Mouse (Mus musculus) heart, adult 18-20 months (tissue): ENCODE results near the gene Zfp160. TPM values are rescaled to one million over a fixed set of nuclear protein-coding genes. Genes with fewer than 3 reads are reported as not detected.
"Not testable (repeated sequence)": the region's sequence is repeated elsewhere in the genome, so short reads cannot be mapped to it uniquely, and the experiment has no call there.

Source experiments
- DNase-seq, 2 experiments: peaks; one replicate each; pipeline ENCODE4 v3.0.0; 2021 to 2022; ENCODE audit warnings: mixed read lengths in 1 of 2
- long read RNA-seq, 2 experiments: library from polyadenylated mRNA; stranded (forward); transcript quantifications; one replicate each; pipeline ENCODE4 v2.0.0; 2021
- total RNA-seq, 2 experiments: library from RNA; stranded (reverse); gene quantifications; 2 replicates each; pipeline ENCODE4 v1.2.3; 2021

Zfp160 gene
- 1 to 10 TPM; 6.9 to 7.2 TPM for total RNA-seq
- long read RNA-seq, experiment 1, partial matches to known transcripts: 0 of 9 reads
- long read RNA-seq, experiment 1, other reads (novel, unspliced or antisense): 5 of 9 reads
- long read RNA-seq, experiment 2, partial matches to known transcripts: 1 of 6 reads
- long read RNA-seq, experiment 2, other reads (novel, unspliced or antisense): 1 of 6 reads

DNA sequence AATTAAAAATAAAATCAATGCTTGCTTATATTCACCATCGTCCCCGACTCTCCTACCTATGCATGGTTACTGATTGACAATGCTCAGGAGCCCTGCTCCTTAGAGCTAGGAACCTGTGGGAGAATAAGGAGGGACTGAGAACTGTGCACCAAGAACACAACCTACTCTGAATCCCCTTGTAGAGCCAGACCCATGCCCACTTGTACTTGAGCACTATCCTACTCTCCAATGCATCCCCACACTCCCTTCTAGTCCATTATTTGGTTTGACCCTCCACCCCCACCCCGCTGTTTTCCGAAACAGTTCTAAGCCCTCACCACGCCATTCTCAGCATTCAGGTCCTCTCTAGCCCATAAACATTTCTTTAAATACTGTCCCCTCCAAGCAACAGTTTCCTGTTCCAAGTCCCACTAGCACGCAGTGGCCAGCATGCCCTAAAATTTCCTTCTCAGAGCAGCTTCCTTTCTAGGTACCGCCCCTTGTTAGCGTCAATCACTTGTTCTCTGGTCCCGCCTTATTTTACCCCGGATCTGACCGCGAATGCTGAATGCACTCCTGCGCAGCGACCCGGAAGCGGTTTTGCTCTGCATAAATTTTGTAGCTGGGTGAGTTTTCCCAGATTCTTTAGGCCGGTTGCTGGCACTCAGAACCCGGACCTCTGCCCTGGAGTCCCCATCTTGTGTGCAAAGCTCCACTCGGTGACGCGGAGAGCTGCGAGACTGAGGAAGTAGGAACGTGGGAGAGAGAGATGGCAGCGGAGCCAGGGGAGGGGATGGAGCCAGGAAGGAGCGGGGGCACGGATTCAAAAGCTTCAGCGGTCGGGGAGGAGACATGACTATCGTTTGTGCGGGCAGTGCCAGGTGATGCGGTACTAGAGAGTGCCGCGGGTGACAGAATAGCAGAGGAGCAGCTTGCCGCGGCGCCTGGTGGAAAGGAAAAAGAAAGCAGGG, at the start of gene Zfp160:
Gene Zfp160, plus strand, starts transcription at position 522 of the 950 bp plus-strand sequence.
- peak; percentile 93 for DNase-seq

DNA sequence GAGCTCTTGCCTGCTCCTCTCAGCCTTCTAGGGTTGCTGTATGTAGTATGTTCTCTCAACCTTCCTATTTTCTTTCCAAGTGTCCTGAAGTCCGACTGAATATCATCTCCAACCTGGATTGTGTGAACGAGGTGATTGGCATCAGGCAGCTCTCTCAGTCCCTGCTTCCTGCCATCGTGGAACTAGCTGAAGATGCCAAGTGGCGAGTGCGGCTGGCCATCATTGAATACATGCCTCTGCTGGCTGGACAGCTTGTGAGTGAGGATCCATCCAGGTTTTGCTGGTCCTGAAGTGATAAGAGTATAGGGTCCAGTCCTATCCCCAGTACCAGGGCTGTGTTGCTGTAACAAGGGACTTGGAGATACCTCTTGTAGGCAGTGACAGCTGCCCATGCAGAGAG, 48.3 kb upstream of the Zfp160 start:
- DNase-seq: no peak

DNA sequence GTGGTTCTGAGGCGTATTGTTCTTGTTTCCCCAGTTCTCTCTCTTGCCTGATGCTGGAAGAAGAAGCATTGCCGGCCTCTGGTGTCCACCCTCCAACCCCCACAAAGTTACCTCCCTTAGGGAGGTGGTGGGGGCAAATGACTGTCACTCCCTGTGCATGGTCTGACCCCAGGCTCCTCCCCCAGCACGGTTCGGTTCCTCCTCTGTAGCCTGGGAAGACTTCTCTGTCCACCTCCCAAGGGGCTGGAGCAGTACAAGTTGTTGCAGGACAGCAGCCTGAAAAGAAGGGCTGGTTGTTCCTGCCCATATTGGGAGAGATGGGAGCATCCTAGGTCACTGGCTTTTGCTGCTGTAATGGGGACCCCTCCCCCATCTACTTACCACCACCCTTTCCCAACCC, 43.3 kb upstream of the Zfp160 start:
- peak; percentile 29 to 69 for DNase-seq

DNA sequence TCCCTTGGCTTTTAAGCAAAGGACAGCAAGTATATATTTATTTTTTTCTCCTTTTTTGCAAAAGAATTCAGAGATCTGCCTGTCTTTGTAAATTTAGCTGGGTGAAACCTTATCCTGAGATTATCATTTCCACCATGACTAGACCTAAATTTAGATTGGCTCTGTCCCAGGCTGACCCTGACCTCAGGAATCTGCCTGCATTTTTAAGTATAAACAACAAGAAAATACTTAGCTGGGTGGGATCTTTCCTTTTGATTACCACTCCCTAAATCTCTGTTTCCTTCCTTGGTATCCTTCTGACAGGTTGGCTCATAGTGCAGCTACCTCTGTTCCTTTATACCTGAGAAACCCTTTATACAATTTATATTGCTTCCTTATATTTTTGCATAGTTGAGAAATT, 42.0 kb upstream of the Zfp160 start:
- peak; percentile 23 to 24 for DNase-seq

DNA sequence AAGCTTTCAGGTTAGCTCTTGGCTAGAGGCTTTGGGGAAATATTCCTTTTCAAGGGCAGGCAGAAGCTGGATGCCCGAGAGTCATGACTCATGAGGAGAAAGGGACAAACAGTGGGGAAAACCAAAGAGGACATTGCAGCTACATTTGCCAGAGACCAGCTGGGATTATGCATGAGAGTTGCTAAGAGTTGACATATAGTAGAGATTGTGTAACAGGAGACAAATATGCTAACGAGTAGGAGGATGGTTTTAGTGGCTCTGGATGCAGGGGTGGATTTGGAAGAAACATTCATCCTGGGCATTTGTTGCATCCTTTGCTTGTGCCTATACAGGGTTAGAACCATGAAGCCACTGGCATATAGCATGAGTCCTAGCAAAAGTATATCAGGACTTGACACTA, 15.0 kb upstream of the Zfp160 start:
- no peak for DNase-seq

DNA sequence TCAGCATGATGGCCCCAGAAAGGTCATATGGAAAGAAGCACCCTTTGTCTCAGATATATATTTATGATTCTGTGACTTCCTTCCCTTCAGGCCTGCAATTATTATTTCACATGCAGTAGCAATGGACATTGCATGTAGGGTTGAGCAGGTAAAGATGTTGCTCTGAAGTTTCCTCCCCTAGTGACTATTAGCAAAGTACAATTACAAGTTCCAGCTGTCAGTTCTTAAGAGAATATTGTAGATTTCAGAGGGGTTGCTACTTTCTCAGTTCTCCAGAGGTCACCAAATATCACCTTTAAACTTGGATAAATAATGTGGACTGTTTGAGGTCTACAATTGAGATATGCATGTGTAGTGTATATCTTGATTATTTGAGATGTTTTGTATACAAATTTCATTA, 12.3 kb upstream of the Zfp160 start, which contains the start of gene Vmn1r233:
Gene Vmn1r233, minus strand, starts transcription at position 101 of the 400 bp plus-strand sequence.
- DNase-seq: no peak

DNA sequence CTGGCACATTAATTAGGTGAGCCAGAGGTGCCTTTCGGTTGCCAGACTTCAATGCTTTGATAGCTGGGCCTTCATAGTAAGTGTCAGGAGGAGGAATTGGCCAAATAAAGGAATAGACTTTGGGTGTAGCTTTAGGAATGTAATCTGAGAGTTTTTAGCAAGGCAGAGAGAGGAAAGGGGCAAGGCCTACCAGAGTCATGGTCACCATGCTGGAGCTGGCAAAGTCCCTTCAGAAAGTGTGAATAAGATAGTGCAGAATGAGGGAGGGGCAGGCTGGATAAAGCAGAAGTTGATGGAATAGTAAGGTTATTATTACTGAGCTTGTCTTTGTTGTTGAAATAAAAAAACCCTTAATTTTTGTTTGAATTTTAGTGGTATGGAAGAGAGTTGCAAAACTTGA, 1.0 kb downstream of the Zfp160 start:
- peak in 1 of 2 experiments; percentile 3 for DNase-seq

DNA sequence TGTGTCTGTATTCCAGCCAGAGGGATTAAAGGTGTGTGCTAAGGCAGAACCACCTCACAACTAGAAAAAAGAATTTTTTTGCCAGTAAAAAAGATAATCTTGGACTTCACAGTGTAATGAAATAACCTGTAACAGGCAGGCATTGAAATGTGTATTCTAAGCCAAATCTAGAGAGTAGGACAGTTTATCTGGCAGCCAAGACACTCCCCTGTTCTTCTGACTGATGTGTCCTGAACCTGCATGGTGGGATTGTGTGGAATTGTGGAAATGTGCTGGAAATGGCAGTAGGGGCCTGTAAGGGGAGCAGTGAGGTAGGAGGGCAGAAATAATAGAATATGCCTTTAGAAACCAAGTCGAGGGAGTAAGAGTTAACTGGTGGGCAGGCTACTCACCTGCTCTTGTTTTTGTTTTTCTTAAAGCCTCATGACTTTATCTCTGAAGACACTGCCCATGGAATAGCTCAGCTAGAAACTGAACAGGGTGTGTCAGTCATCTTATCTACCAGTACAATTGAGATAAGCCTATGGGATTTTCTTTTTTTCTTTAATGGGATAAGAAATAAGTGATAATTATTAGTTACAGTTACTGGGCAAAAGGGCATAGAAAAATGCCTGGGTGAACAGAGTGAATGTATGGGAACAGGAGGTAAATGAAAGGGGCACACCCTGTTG, 9.8 kb downstream of the Zfp160 start:
- no peak for DNase-seq

DNA sequence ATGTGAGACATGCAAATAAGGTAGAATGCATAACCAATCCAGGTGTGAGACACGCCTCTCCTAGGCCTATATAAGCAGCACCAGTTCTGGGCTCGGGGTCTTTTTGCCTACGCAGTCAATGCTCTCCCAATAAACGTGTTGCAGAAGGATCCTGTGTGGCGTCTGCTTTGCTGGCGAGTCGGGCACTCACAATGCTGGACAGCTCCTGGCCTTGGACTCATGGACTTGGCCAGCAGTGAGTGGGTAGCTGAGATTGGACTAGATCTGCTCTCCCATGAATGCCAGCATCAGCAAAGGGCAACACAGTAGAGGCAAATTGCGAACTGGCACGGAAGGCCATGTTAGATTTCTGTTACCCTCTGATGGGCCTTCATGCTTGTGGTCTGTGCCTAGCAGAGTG, 39.3 kb downstream of the Zfp160 start:
- DNase-seq: not testable (repeated sequence)

DNA sequence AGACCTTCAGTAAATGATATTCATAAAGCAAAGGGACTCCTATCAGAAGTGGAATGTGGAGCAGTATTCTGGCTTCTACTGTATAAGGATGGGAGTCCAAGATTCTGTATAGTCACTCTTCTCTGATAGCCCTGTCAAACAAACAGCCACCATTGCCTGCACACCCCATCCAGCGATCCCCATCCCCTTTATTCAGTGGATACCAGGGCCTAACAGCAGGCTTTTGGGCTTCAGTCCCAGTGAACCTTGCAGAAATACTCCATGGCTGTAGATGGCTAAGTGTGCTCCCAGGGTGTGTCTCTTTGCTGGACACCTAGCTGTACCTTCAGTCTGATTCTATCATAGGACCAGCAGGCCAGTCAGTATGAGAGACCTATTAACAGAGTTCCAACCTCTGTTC, 42.2 kb downstream of the Zfp160 start:
- DNase-seq: no peak

DNA sequence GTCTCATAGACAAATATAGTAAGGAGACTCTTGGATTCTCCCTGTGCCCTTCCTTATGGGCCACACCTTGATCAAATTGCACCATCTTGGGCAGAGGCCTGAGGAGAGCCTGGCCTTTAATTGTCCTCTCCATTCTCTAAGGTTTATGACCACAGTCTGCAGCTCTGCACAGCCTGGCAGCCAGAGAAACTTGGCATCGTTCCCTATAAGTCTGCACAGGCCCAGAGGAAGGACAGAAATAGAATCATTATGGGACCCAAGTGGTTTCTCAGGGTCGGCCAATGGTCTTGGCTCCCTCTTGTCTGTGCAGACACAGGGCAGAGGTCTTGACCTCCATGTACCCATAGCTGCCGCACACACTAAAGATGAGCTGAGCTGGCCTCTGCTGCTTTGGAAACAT, 42.6 kb downstream of the Zfp160 start:
- DNase-seq: not testable (repeated sequence)

DNA sequence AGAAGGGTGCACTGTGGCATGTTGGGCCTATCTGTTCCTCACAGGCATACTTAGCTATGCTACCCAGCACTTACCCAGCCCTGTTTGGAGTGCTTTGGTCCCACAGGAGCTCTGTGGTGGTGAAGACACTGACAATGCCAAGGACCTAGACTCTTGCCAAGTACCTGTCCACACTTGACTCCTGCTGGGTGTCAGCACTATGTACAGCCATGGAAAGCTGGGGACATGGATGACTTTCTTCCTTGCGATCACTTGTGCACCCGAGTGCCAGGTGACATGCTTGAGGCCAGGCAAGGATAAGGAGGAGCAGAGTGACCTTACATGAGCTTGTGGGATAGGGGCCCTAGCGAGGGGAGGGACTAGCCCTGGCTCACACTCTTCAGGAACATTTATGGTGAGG, 43.2 kb downstream of the Zfp160 start:
- DNase-seq: peak; percentile 22 to 57

DNA sequence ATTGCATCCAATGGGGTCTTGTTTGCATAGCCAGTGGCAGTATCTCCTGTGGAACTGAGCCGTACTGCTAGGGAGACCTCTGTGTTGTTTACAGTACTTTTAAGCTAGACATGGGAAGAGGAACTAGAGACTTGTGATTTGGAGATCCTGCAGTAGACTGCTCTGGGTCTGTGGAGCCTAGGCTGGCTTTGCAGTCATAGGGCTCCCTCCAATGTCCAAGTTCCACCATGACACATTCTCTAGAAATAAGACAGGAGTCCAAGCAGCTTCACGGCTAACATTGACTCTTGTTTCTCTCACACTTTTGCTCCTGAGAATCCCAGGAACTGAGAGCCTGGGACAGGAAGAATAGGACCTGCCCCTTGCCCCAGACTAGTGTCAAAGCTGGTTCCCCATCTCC, 44.6 kb downstream of the Zfp160 start:
- no peak for DNase-seq

DNA sequence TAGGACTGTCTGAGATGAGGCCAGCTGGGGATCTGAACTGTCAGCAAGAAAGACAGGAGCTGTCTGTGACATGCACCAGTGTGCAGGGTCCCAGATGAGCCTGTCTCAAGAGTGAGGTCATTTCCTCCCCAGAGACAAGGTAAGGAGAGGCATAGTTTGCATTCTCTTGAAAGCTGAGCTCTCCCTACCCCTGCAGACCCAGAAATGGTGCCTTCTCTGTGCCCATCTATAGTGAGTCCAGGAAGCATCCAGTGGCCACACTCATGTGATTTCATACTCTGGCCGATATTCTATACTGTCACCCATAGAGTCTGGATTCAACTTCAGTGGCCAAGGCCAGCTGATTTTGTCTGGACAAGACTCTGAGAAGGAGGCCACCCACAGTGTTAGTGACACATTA, 46.4 kb downstream of the Zfp160 start:
- DNase-seq: not testable (repeated sequence)

DNA sequence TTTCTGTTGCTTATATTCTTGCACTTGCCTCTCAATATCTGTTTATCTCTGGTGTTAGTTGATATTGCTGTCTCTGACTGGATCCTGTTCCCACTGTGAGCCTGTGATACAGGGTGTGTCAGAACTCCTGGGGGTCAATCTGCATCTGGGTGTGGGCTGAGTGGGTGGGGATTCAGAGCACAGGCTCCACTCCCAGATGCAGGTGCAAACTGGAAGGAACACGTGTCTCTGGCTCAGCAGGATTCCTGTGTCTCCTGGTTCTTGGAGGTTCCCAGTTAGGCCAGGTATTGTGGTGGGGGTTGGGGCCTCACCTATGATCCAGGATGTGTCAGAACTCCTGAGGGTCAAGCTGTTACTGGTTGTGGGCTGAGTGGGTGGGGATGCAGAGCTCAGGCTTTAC, 56.8 kb downstream of the Zfp160 start:
- no peak for DNase-seq

DNA sequence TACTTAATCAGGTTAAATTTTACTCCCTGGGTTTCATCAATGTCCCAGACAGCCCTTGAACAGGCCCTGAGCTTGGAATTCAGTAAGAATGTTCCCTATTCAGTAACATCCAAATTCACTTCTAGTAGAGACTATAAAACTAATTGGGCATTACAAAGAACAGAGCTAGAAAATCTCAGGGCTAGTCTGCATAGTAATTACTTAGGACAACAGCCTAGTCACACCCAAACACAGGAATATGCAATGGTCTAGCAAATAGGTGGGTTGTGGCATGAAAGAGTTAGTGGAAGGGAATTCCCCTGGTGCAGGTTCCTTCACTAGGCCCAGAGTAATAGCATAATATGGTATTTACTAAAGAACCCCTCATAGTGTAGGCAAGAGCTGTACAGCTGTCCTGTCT, 58.3 kb downstream of the Zfp160 start:
- DNase-seq: no peak

DNA sequence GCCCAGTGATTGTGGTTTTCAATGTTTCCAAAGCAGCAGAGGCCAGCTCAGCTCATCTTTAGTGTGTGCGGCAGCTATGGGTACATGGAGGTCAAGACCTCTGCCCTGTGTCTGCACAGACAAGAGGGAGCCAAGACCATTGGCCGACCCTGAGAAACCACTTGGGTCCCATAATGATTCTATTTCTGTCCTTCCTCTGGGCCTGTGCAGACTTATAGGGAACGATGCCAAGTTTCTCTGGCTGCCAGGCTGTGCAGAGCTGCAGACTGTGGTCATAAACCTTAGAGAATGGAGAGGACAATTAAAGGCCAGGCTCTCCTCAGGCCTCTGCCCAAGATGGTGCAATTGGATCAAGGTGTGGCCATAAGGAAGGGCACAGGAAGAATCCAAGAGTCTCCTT, 60.7 kb downstream of the Zfp160 start:
- DNase-seq: not testable (repeated sequence)

DNA sequence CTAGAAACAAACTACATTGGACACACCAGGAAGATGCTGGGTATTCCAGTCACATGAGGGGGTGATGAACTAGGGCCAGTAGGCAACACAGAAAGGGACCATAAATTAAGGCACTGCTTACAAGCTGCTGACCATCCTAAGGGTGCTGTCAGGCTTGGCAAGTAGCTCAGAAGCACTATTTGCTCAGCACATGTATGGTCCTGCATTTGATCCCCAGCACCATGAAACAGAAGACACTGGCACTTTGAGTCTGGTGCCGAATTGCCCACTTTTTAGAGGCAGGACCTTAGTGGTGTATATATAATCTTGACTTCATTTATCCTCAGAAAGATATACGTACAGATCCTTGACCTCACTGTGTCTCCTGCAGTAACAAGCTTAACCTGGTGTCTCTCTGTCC, 62.3 kb downstream of the Zfp160 start:
- not testable (repeated sequence) for DNase-seq

Other genes starting within 250 kb of the Zfp160 start
- gene Vmn1r228, start 222.7 kb upstream of the Zfp160 start, total RNA-seq: not detected
- not detected for gene Vmn1r229, start 197.3 kb upstream of the Zfp160 start, total RNA-seq
- not detected for gene Vmn1r230, start 168.5 kb upstream of the Zfp160 start, total RNA-seq
- not detected for gene Vmn1r231, start 103.8 kb upstream of the Zfp160 start, total RNA-seq
- gene Vmn1r232, start 89.2 kb upstream of the Zfp160 start, total RNA-seq: not detected
- gene Ppp2r1a, start 63.6 kb upstream of the Zfp160 start, total RNA-seq: 100 to 1,000 TPM; 173 to 183 TPM
- not detected for gene Vmn1r233, start 12.4 kb upstream of the Zfp160 start, total RNA-seq
- not detected for gene Vmn1r234, start 217.2 kb downstream of the Zfp160 start, total RNA-seq
- not detected for gene Vmn1r235, start 247.5 kb downstream of the Zfp160 start, total RNA-seq